In genomic region chr6:61581696-61582095, GRCm38 (mm10) we compare ENCODE assay signal across 29 mouse cellular contexts.
A peak's percentile ranks its signal among the peaks of the same experiment; 100 is the strongest.
DNase-seq lines count a peak whose midpoint lies in the region; ATAC-seq and TF ChIP-seq lines count a peak whose summit lies in the region.
"Had no signal": no experiment of that assay in that cellular context is flagged by ENCODE, and none has a peak within 500 bp of the region (broad histone marks: within the 10 kb centered on the region; RNA-seq: fewer than 3 reads in every experiment).

No protein-coding gene starts in this region.

- H3K36me3 ChIP-seq in forebrain, embryonic 14.5 days (ENCODE audit: control insufficient read depth, insufficient read depth, low read length), result no peaks in the 10 kb centered on the region
- H3K36me3 ChIP-seq in forebrain, embryonic 10.5 days (replicated peaks), result no peaks in the 10 kb centered on the region
- H3K36me3 ChIP-seq in forebrain, postnatal 0 days (ENCODE audit: insufficient read depth), result no peaks in the 10 kb centered on the region
- no peaks in the 10 kb centered on the region for H3K36me3 ChIP-seq in forebrain, embryonic 12.5 days (replicated peaks)
- H3K36me3 ChIP-seq: embryonic facial prominence, embryonic 10.5 days; embryonic facial prominence, embryonic 13.5 days; heart, embryonic 12.5 days; heart, embryonic 15.5 days; hindbrain, embryonic 10.5 days; hindbrain, embryonic 13.5 days; intestine, embryonic 15.5 days had no signal

- H3K9ac ChIP-seq in forebrain, embryonic 14.5 days (ENCODE audit: low read length), result no peak overlapping the region
- H3K9ac ChIP-seq in forebrain, postnatal 0 days, result no peak overlapping the region
- no peak overlapping the region for H3K9ac ChIP-seq in forebrain, embryonic 12.5 days
- H3K9ac ChIP-seq: embryonic facial prominence, embryonic 13.5 days; heart, embryonic 12.5 days; heart, embryonic 15.5 days; hindbrain, embryonic 13.5 days; intestine, embryonic 15.5 days had no signal

- H3K27ac ChIP-seq in forebrain, embryonic 14.5 days (ENCODE audit: low read depth, low read length), result no peak overlapping the region
- no peak overlapping the region for H3K27ac ChIP-seq in forebrain, embryonic 10.5 days
- no peak overlapping the region for H3K27ac ChIP-seq in forebrain, postnatal 0 days (ENCODE audit: low read depth, low read length)
- H3K27ac ChIP-seq in forebrain, embryonic 12.5 days, result no peak overlapping the region
- H3K27ac ChIP-seq: embryonic facial prominence, embryonic 10.5 days; embryonic facial prominence, embryonic 13.5 days; heart, embryonic 15.5 days; hindbrain, embryonic 10.5 days; hindbrain, embryonic 13.5 days; intestine, embryonic 15.5 days had no signal

- ATAC-seq in forebrain, embryonic 14.5 days, result no peak
- ATAC-seq in forebrain, postnatal 0 days, result peak; percentile 48; the same call in 1 of the 2 replicates
- ATAC-seq in forebrain, embryonic 12.5 days (ENCODE audit: low FRiP score), result no peak
- ATAC-seq: activated CD4-positive, CD25-positive, alpha-beta regulatory T cell, adult 4 months; hindbrain, embryonic 16.5 days; intestine, embryonic 15.5 days had no signal

- no peaks in the 10 kb centered on the region for H3K9me3 ChIP-seq in forebrain, embryonic 14.5 days (replicated peaks; ENCODE audit: control insufficient read depth, low read length)
- H3K9me3 ChIP-seq in forebrain, embryonic 10.5 days, result no peaks in the 10 kb centered on the region
- H3K9me3 ChIP-seq in forebrain, postnatal 0 days (ENCODE audit: low read length), result no peaks in the 10 kb centered on the region
- H3K9me3 ChIP-seq in forebrain, embryonic 12.5 days, result no peaks in the 10 kb centered on the region
- H3K9me3 ChIP-seq: embryonic facial prominence, embryonic 10.5 days; embryonic facial prominence, embryonic 13.5 days; heart, embryonic 12.5 days; heart, embryonic 15.5 days; hindbrain, embryonic 10.5 days; hindbrain, embryonic 13.5 days; intestine, embryonic 15.5 days had no signal

- no peaks in the 10 kb centered on the region for H3K27me3 ChIP-seq in forebrain, embryonic 14.5 days (replicated peaks; ENCODE audit: control insufficient read depth, insufficient read depth, low read length)
- no peaks in the 10 kb centered on the region for H3K27me3 ChIP-seq in forebrain, embryonic 10.5 days (ENCODE audit: poor library complexity, severe bottlenecking)
- H3K27me3 ChIP-seq in forebrain, postnatal 0 days (ENCODE audit: insufficient read depth, low read length), result no peaks in the 10 kb centered on the region
- no peaks in the 10 kb centered on the region for H3K27me3 ChIP-seq in forebrain, embryonic 12.5 days
- H3K27me3 ChIP-seq: embryonic facial prominence, embryonic 13.5 days; heart, embryonic 12.5 days; heart, embryonic 15.5 days; hindbrain, embryonic 13.5 days; intestine, embryonic 15.5 days had no signal

- no peak for TF ChIP-seq CTCF in forebrain, postnatal 0 days (IDR thresholded peaks at IDR 0.05; ENCODE audit: low read depth)

- no peak overlapping the region for H3K4me3 ChIP-seq in forebrain, embryonic 14.5 days (ENCODE audit: low read depth, low read length)
- no peak overlapping the region for H3K4me3 ChIP-seq in forebrain, embryonic 10.5 days
- no peak overlapping the region for H3K4me3 ChIP-seq in forebrain, postnatal 0 days (ENCODE audit: low read depth, low read length)
- H3K4me3 ChIP-seq in forebrain, embryonic 12.5 days (replicated peaks), result no peak overlapping the region
- H3K4me3 ChIP-seq: embryonic facial prominence, embryonic 10.5 days; embryonic facial prominence, embryonic 13.5 days; erythroblast, embryonic 14.5 days; heart, embryonic 12.5 days; heart, embryonic 15.5 days; hindbrain, embryonic 10.5 days; hindbrain, embryonic 13.5 days; intestine, embryonic 15.5 days had no signal

- no peaks in the 10 kb centered on the region for H3K4me1 ChIP-seq in forebrain, embryonic 14.5 days (ENCODE audit: control insufficient read depth, insufficient read depth, low read length)
- H3K4me1 ChIP-seq in forebrain, embryonic 10.5 days, result no peaks in the 10 kb centered on the region
- no peaks in the 10 kb centered on the region for H3K4me1 ChIP-seq in forebrain, postnatal 0 days (ENCODE audit: insufficient read depth)
- H3K4me1 ChIP-seq in forebrain, embryonic 12.5 days, result no peaks in the 10 kb centered on the region
- H3K4me1 ChIP-seq: embryonic facial prominence, embryonic 10.5 days; embryonic facial prominence, embryonic 13.5 days; heart, embryonic 12.5 days; heart, embryonic 15.5 days; hindbrain, embryonic 10.5 days; hindbrain, embryonic 13.5 days; intestine, embryonic 15.5 days had no signal

- peak; percentile 51 for DNase-seq in forebrain, embryonic 14.5 days (ENCODE audit: low spot score)
- no peak for DNase-seq in forebrain, embryonic 10.5 days (ENCODE audit: extremely low spot score, low spot score)
- peak; percentile 18 for DNase-seq in forebrain, postnatal 0 days
- peak; percentile 36 for DNase-seq in brain, adult 2 months (ENCODE audit: low read depth, low spot score)
- peak; percentile 18 for DNase-seq in telencephalon, adult 2 months (ENCODE audit: low read depth, low spot score)
- no peak for DNase-seq in gastrocnemius, postnatal 25 days
- DNase-seq: adrenal gland, adult 8-10 months; adrenal gland, postnatal 25 days; cerebellum, adult 11-12 months; cerebellum, adult 8-10 months; cerebellum, postnatal 10 days; cerebellum, postnatal 36 days; embryo, embryonic 11 days; gastrocnemius, postnatal 10 days; heart, adult 18-20 months; heart, postnatal 10 days; heart, postnatal 36 days; kidney, adult 11 months had no signal

- H3K4me2 ChIP-seq in forebrain, embryonic 14.5 days (ENCODE audit: low read length), result no peak overlapping the region
- no peak overlapping the region for H3K4me2 ChIP-seq in forebrain, postnatal 0 days (ENCODE audit: low read depth)
- no peak overlapping the region for H3K4me2 ChIP-seq in forebrain, embryonic 12.5 days
- H3K4me2 ChIP-seq: embryonic facial prominence, embryonic 13.5 days; heart, embryonic 12.5 days; heart, embryonic 15.5 days; hindbrain, embryonic 13.5 days; intestine, embryonic 15.5 days had no signal

Comparison
In these comparisons a context has a peak if more than half of its experiments do, and no peak if none do; other contexts are left out.
1. DNase-seq: peak in forebrain, embryonic 14.5 days (single experiment), forebrain, postnatal 0 days (single experiment), brain, adult 2 months (single experiment) and telencephalon, adult 2 months (single experiment); none in forebrain, embryonic 10.5 days (single experiment) and gastrocnemius, postnatal 25 days (single experiment).